7 mouse cellular contexts compared by ENCODE assay signal in genomic region chr9:89704265-89705196, GRCm38 (mm10). TPM values are rescaled to one million over a fixed set of nuclear protein-coding genes. Genes with fewer than 3 reads are reported as not detected.
DNase-seq lines count a peak whose midpoint lies in the region; ATAC-seq lines count a peak whose summit lies in the region.

TSS of gene Tmed3 (minus strand) at chr9:89705068.

- DNase-seq in adrenal gland, adult 8-10 months: peak; percentile 91
- DNase-seq in embryo, embryonic 9.5 days (ENCODE audit: extremely low spot score): peak; percentile 87
- peak; percentile 83 to 91 for DNase-seq in gastrocnemius, postnatal 4 days (ENCODE audit: low spot score in 2 of 2)
- DNase-seq in left cerebral cortex, postnatal 36 days (ENCODE audit: low spot score in 2 of 2): peak; percentile 93 to 95
- peak; percentile 99 for DNase-seq in midbrain, embryonic 11.5 days (ENCODE audit: low spot score, missing footprints)
- DNase-seq in skeletal muscle tissue, adult 2 months (ENCODE audit: low read depth, low spot score): peak; percentile 84

- 2% methylated on average over 52 of the region's 52 CpGs for WGBS in intestine, embryonic 16.5 days
- WGBS in midbrain, embryonic 11.5 days: 2% methylated on average over 52 of the region's 52 CpGs

- no peaks in the 10 kb centered on the region for H3K27me3 ChIP-seq in intestine, embryonic 16.5 days (replicated peaks; ENCODE audit: control insufficient read depth, insufficient read depth, low read length)
- H3K27me3 ChIP-seq in midbrain, embryonic 11.5 days (ENCODE audit: control insufficient read depth, insufficient read depth, low read length): no peaks in the 10 kb centered on the region

- intact Hi-C loops in left cerebral cortex, postnatal 36 days (cut with DNase I): loop anchor here (2.0 to 10.0 kb wide), 2 partner anchors 88 to 270 kb away; no protein-coding TSS in a partner anchor

- peak within 1 kb of the TSS; percentile 80 for H3K27ac ChIP-seq in intestine, embryonic 16.5 days (ENCODE audit: low read length)
- H3K27ac ChIP-seq in midbrain, embryonic 11.5 days (ENCODE audit: low read depth, low read length): peak within 1 kb of the TSS; percentile 69

- peak within 1 kb of the TSS; percentile 75 for H3K4me2 ChIP-seq in intestine, embryonic 16.5 days (ENCODE audit: low read depth, low read length)
- peak within 1 kb of the TSS; percentile 72 for H3K4me2 ChIP-seq in midbrain, embryonic 11.5 days

- H3K4me1 ChIP-seq in intestine, embryonic 16.5 days (ENCODE audit: control insufficient read depth, insufficient read depth, low read length): peaks cover 6% of the 10 kb centered on the region; the same call in 1 of the 2 replicates
- peaks cover 7% of the 10 kb centered on the region for H3K4me1 ChIP-seq in midbrain, embryonic 11.5 days (ENCODE audit: control insufficient read depth, insufficient read depth, low read length)

- H3K9me3 ChIP-seq in intestine, embryonic 16.5 days (ENCODE audit: control insufficient read depth, low read length): no peaks in the 10 kb centered on the region
- H3K9me3 ChIP-seq in midbrain, embryonic 11.5 days (ENCODE audit: control insufficient read depth, low read length): no peaks in the 10 kb centered on the region

- H3K4me3 ChIP-seq in intestine, embryonic 16.5 days (ENCODE audit: low read length): peak within 1 kb of the TSS; percentile 71
- H3K4me3 ChIP-seq in midbrain, embryonic 11.5 days (ENCODE audit: low read depth, low read length): peak within 1 kb of the TSS; percentile 53

- 0 out of 2 replicates have a peak, but pooled peaks cover 3% of the 10 kb centered on the region for H3K36me3 ChIP-seq in intestine, embryonic 16.5 days (ENCODE audit: control insufficient read depth, insufficient read depth, low read length)
- H3K36me3 ChIP-seq in midbrain, embryonic 11.5 days (ENCODE audit: control insufficient read depth, insufficient read depth, low read length): no peaks in the 10 kb centered on the region

- H3K9ac ChIP-seq in intestine, embryonic 16.5 days (ENCODE audit: low read depth, low read length): peak within 1 kb of the TSS; percentile 84
- peak within 1 kb of the TSS; percentile 81 for H3K9ac ChIP-seq in midbrain, embryonic 11.5 days (ENCODE audit: low read length)

- ATAC-seq in intestine, embryonic 16.5 days: peak; percentile 100
- ATAC-seq in midbrain, embryonic 11.5 days (ENCODE audit: low FRiP score): peak; percentile 100

RNA-seq across cellular contexts. Expression of gene Tmed3, which starts in this region (rescaled TPM):
- total RNA-seq in adrenal gland, adult 8-10 months (2022): 100 to 1,000 TPM in 2 of 4 experiments, 10 to 100 TPM in 2; 78.4 to 109 (median 94.6) TPM
- total RNA-seq in gastrocnemius, postnatal 4 days (2021): 10 to 100 TPM; 72.4 to 73.1 TPM
- 132 and 133 TPM in 2 replicates for polyA plus RNA-seq in intestine, embryonic 16.5 days (2015; fragmentation: Nextera tagmentation; extraction: Ambion mirVana)
- total RNA-seq in left cerebral cortex, postnatal 36 days (2021): 10 to 100 TPM; 31.3 to 32.1 TPM
- polyA plus RNA-seq in midbrain, embryonic 11.5 days (2014; fragmentation: Nextera tagmentation; extraction: Ambion mirVana): 44.3 and 44.5 TPM in 2 replicates

Comparison
In these comparisons a context has a peak if more than half of its experiments do, and no peak if none do; other contexts are left out.
1. Peak in every context shown above with its lines: DNase-seq, ATAC-seq, H3K4me3 ChIP-seq and H3K27ac ChIP-seq.